Mouse (Mus musculus) neural tube, embryonic 12.5 days (tissue): ENCODE data around the gene BC017158. TPM values are rescaled to one million over a fixed set of nuclear protein-coding genes. Genes with fewer than 3 reads are reported as not detected.

Experiments
- ATAC-seq: fragments of 200-750 bp; cut with Nextera tagmentation; 2 replicates; pipeline ENCODE4 v1.8.0; 2017; ENCODE audit warnings: low read depth, mild to moderate bottlenecking, moderate TSS enrichment, moderate library complexity; ENCODE audit not compliant: low FRiP score
- H3K27ac ChIP-seq: fragments of 300-500 bp; sonication (generic); 2 replicates; pipeline ENCODE4 v1.5.1; 2016
- H3K27me3 ChIP-seq: fragments of 300-500 bp; sonication (generic); replicated peaks from 2 replicates; pipeline ENCODE4 v1.6.1; 2016; ENCODE audit warnings: mild to moderate bottlenecking
- H3K36me3 ChIP-seq: fragments of 300-500 bp; sonication (generic); 2 replicates; pipeline ENCODE4 v1.6.1; 2016; ENCODE audit warnings: mild to moderate bottlenecking
- H3K4me1 ChIP-seq: fragments of 300-500 bp; sonication (generic); 2 replicates; pipeline ENCODE4 v1.6.1; 2016
- H3K4me2 ChIP-seq: fragments of 300-500 bp; sonication (generic); replicated peaks from 2 replicates; pipeline ENCODE4 v1.6.1; 2016; ENCODE audit warnings: mild to moderate bottlenecking
- H3K4me3 ChIP-seq: fragments of 300-500 bp; sonication (generic); 2 replicates; pipeline ENCODE4 v1.5.1; 2016
- H3K9ac ChIP-seq: fragments of 300-500 bp; sonication (generic); 2 replicates; pipeline ENCODE4 v1.6.1; 2016; ENCODE audit warnings: mild to moderate bottlenecking
- H3K9me3 ChIP-seq: fragments of 300-500 bp; sonication (generic); 2 replicates; pipeline ENCODE4 v1.6.1; 2016; ENCODE audit warnings: mild to moderate bottlenecking
- WGBS: fragments of 180-500 bp; shearing (Covaris S2); methylation state at CpG from one replicate; pipeline ENCODE4 v1.1.7; 2016; 5-methylcytosine and 5-hydroxymethylcytosine counted together
- polyA plus RNA-seq: library from polyadenylated mRNA; unstranded; fragments of >200 nt; fragmentation: Nextera tagmentation; extraction: Ambion mirVana; gene quantifications from 2 replicates; pipeline ENCODE4 v1.2.1, GENCODE M21; 2016

The BC017158 gene
- polyA plus RNA-seq, 1 experiment from 2014 or later = 23.3 TPM

DNA sequence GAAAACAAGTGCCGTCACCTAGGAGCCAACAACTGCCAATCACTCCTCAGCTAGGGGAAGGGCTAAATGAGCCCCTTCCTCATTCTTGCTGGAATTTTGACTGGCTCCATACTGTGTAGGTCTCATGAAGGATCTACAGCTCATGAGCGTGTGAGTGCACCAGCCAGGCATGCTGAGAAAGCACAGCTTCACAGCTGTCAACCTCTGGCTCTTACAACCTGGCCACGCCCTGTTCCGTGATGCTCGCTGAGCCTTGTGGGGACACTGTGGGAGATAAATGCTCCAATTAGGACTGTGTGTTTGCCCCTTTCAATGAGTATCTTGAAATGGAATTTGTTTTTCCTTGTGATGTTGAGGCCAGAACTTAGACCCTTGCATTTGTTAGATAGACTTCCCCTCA lies 48.0 kb downstream of the BC017158 start:
- Histone ChIP-seq H3K27ac (no peak overlapping the region), H3K4me1 (peaks cover 19% of the 10 kb centered on the region), H3K27me3 (0 out of 2 replicates have a peak, but pooled peaks cover 5% of the 10 kb centered on the region), H3K4me2 (no peak overlapping the region), H3K4me3 (no peak overlapping the region), H3K9me3 (no peaks in the 10 kb centered on the region), H3K36me3 (peaks cover 4% of the 10 kb centered on the region), H3K9ac (no peak overlapping the region)
- ATAC-seq = no peak
- WGBS = 85% methylated on average over 5 of the region's 5 CpGs

DNA sequence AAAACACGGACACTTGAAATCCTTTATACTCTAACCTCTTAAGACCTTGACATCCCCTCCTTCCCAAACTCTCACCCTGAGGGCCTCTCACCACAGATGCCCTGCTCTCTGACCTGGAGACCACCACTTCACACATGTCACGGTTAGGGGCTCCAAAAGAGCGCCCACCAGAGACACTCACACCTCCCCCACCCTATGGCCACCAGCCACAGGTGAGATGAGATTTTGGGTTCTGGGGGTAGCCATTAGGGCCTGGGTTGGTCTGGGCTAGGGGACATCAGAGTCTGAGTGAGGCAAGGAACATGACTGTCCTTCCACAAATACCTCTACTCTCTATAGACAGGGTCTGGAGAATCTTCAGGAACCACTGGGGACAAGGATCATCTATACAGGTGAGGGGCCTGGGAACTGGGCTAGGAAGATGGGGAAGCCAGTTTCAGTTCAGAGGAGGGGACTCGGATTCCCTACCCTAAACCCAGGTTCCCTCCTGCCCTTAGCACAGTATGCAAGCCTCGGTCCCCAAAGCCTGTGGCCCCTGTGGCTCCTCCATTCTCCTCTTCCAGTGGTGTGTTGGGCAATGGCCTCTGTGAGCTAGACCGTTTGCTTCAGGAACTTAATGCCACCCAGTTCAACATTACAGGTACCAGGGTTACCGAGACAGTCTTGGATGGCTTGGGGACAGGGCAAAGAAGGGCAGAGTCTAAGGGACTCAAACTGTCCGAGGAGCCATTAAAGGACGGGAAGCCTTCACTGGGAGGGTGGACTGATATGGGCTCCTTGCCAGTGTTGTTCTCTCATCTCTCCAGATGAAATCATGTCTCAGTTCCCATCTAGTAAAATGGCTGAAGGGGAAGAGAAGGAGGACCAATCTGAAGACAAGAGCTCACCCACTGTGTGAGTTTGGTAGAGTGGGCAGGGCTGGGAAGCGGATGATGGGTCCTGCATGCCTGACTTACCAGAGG lies 49.6 kb downstream of the BC017158 start:
- Histone ChIP-seq H3K27ac (no peak overlapping the region), H3K9ac (no peak overlapping the region), H3K4me2 (peak overlapping the region; percentile 73), H3K9me3 (no peaks in the 10 kb centered on the region), H3K36me3 (peaks cover 16% of the 10 kb centered on the region), H3K4me1 (peaks cover 19% of the 10 kb centered on the region), H3K4me3 (no peak overlapping the region), H3K27me3 (0 out of 2 replicates have a peak, but pooled peaks cover 5% of the 10 kb centered on the region)
- WGBS = 85% methylated on average over 10 of the region's 10 CpGs
- ATAC-seq = no peak

- 2% methylated on average over 13 of the region's 13 CpGs for WGBS
- Histone ChIP-seq H3K9me3 (no peaks in the 10 kb centered on the region), H3K4me2 (peak overlapping the region; percentile 73), H3K27ac (no peak overlapping the region), H3K4me1 (peaks cover 16% of the 10 kb centered on the region), H3K27me3 (0 out of 2 replicates have a peak, but pooled peaks cover 5% of the 10 kb centered on the region), H3K9ac (peak overlapping the region; percentile 63), H3K36me3 (peaks cover 25% of the 10 kb centered on the region), H3K4me3 (peak overlapping the region; percentile 41)
- peak; percentile 85 for ATAC-seq
Observed at GRCm38 (mm10) chr7:128247443-128247842, 50.5 kb downstream of the BC017158 start.

GRCm38 (mm10) chr7:128246496-128247391 lies 51.2 kb downstream of the BC017158 start, which contains the start of gene Tgfb1i1:
Gene Tgfb1i1 (plus strand): TSS chr7:128246812.
- 2% methylated on average over 21 of the region's 30 CpGs for WGBS
- H3K9me3 ChIP-seq = no peaks in the 10 kb centered on the region
- peak within 1 kb of the TSS; percentile 73 for H3K4me2 ChIP-seq
- H3K9ac ChIP-seq = peak within 1 kb of the TSS; percentile 63
- H3K4me1 ChIP-seq = peaks cover 9% of the 10 kb centered on the region
- peaks cover 32% of the 10 kb centered on the region for H3K36me3 ChIP-seq
- peak; percentile 54 for ATAC-seq
- peak within 1 kb of the TSS; percentile 41 for H3K4me3 ChIP-seq
- H3K27me3 ChIP-seq = 0 out of 2 replicates have a peak, but pooled peaks cover 5% of the 10 kb centered on the region
- peak within 1 kb of the TSS; percentile 54; the same call in 1 of the 2 replicates for H3K27ac ChIP-seq

- Histone ChIP-seq H3K36me3 (peaks cover 41% of the 10 kb centered on the region), H3K27me3 (0 out of 2 replicates have a peak, but pooled peaks cover 5% of the 10 kb centered on the region), H3K9ac (no peak overlapping the region), H3K4me3 (no peak overlapping the region), H3K9me3 (no peaks in the 10 kb centered on the region), H3K4me2 (no peak overlapping the region), H3K27ac (no peak overlapping the region), H3K4me1 (peaks cover 9% of the 10 kb centered on the region)
- 85% methylated on average over 4 of the region's 4 CpGs for WGBS
- no peak for ATAC-seq
Observed at GRCm38 (mm10) chr7:128245547-128245946, 52.4 kb downstream of the BC017158 start.

- no peak overlapping the region for H3K4me3 ChIP-seq
- peaks cover 9% of the 10 kb centered on the region for H3K4me1 ChIP-seq
- no peak for ATAC-seq
- H3K4me2 ChIP-seq = no peak overlapping the region
- peaks cover 49% of the 10 kb centered on the region for H3K36me3 ChIP-seq
- H3K9me3 ChIP-seq = no peaks in the 10 kb centered on the region
- H3K9ac ChIP-seq = no peak overlapping the region
- H3K27me3 ChIP-seq = 0 out of 2 replicates have a peak, but pooled peaks cover 5% of the 10 kb centered on the region
- H3K27ac ChIP-seq = no peak overlapping the region
- WGBS = 86% methylated on average over 18 of the region's 18 CpGs
Observed at GRCm38 (mm10) chr7:128244410-128245025, 53.5 kb downstream of the BC017158 start.

DNA sequence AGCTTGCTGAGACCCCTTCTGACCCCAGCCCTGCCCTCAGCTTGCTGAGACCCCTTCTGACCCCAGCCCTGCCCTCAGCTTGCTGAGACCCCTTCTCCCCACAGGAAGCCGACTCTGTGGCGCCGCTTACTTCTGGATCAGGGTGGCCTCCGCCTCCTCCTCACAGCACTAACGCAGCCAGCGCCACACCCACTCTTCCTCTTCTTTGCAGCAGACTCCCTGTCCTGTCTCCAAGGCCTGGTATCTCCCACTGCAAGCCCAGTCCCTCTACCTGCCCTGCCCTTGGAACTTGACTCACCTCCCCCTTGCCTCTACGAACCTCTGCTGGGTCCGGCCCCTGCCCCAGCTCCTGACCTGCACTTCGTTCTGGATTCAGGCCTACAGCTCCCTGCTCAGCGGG lies 54.0 kb downstream of the BC017158 start:
- Histone ChIP-seq H3K4me2 (no peak overlapping the region), H3K4me3 (no peak overlapping the region), H3K36me3 (peaks cover 49% of the 10 kb centered on the region), H3K27me3 (0 out of 2 replicates have a peak, but pooled peaks cover 5% of the 10 kb centered on the region), H3K4me1 (peaks cover 9% of the 10 kb centered on the region), H3K9me3 (no peaks in the 10 kb centered on the region), H3K27ac (no peak overlapping the region), H3K9ac (no peak overlapping the region)
- no peak for ATAC-seq
- 66% methylated on average over 10 of the region's 10 CpGs for WGBS

GRCm38 (mm10) chr7:128242331-128242730 lies 55.6 kb downstream of the BC017158 start:
- no peak overlapping the region for H3K4me2 ChIP-seq
- H3K36me3 ChIP-seq = peaks cover 49% of the 10 kb centered on the region
- H3K9me3 ChIP-seq = no peaks in the 10 kb centered on the region
- ATAC-seq = no peak
- no peak overlapping the region for H3K27ac ChIP-seq
- 0 out of 2 replicates have a peak, but pooled peaks cover 5% of the 10 kb centered on the region for H3K27me3 ChIP-seq
- peaks cover 9% of the 10 kb centered on the region for H3K4me1 ChIP-seq
- 96% methylated on average over 16 of the region's 16 CpGs for WGBS
- no peak overlapping the region for H3K4me3 ChIP-seq
- H3K9ac ChIP-seq = no peak overlapping the region

GRCm38 (mm10) chr7:128240131-128240784 lies 57.7 kb downstream of the BC017158 start:
- H3K4me3 ChIP-seq = no peak overlapping the region
- 94% methylated on average over 27 of the region's 27 CpGs for WGBS
- no peak overlapping the region for H3K4me2 ChIP-seq
- H3K27me3 ChIP-seq = no peaks in the 10 kb centered on the region
- no peaks in the 10 kb centered on the region; the same call in none of the 2 replicates for H3K4me1 ChIP-seq
- no peaks in the 10 kb centered on the region for H3K9me3 ChIP-seq
- no peak overlapping the region for H3K27ac ChIP-seq
- no peak for ATAC-seq
- H3K9ac ChIP-seq = 0 out of 2 replicates have a peak overlapping the region, but pooled peaks have one; percentile 8
- H3K36me3 ChIP-seq = peaks cover 48% of the 10 kb centered on the region

- Histone ChIP-seq H3K27ac (no peak overlapping the region), H3K27me3 (no peaks in the 10 kb centered on the region), H3K9me3 (no peaks in the 10 kb centered on the region), H3K4me1 (no peaks in the 10 kb centered on the region; the same call in none of the 2 replicates), H3K9ac (no peak overlapping the region), H3K4me3 (peak overlapping the region; percentile 64), H3K36me3 (peaks cover 35% of the 10 kb centered on the region), H3K4me2 (peak overlapping the region; percentile 88)
- ATAC-seq = no peak
- 28% methylated on average over 4 of the region's 4 CpGs for WGBS
Observed at GRCm38 (mm10) chr7:128238991-128239390, 59.0 kb downstream of the BC017158 start.
